Mouse (Mus musculus) frontal cortex, postnatal 14 days (tissue): ENCODE data around the gene Scgb3a1.

ENCODE experiments used
- DNase-seq, 2 experiments: peaks; one replicate each; pipeline ENCODE4 v3.0.0; 2022; ENCODE audit warnings: low spot score in 2 of 2

Scgb3a1 gene

DNA sequence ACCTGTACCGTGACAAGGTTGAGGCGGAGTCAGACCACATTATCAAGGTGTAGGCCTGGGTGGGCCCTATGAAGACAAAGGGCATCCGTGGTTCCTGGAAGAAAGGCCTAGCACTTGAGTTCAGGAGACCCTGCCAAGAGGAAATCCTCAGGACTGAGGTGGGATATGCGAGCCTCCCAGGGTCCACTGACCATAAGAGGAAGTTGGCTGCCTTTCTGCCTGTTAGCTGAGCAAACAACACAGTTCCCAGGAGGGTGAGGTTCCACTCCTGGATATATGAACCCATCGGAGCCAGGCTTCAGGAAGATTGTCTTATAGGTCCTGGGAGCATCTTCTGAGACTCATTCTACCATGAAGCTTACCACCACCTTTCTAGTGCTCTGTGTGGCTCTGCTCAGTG is at the start of gene Scgb3a1:
Gene Scgb3a1 (plus strand): TSS at position 301 of the 400 bp plus-strand sequence.
- no peak for DNase-seq

DNA sequence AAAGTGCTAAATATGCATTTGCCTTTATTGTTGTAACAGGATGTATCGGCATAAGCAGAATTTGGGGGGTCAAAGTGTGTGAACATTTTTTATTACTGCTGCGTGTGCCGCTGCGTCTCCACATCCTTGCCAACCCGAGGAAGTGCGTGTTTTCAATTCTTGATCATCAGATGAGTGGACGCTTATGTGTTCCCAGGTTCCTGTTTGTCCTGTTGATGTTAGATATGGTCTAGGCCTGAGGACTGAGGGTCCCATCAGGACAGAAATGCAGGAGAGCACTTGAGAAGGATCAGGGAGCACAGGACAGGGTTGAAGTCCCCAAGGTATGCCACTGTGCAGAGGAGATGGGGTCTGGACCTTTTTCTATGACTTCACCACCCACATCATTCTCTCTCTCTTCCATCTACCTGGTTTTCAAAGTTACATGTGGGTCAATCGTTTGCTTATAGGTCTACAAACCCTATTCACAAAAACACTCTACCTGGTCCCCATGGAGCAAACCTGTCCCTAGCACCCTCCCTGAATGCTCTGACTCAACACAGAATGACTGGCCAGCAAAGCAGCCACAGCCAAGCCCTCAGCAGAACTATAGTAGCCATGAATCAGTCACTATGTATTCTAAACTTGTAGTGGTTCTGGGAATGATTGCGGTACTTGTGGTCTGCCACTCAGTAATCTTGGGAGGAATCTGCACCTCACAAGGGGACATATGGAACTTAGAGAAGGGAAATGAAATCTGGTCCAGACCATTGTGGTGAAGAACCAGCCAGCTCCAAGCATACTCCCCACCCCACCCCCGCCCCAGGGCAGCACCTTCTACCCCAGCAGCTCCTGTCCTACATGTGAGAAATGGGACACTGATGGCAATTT is 47.3 kb upstream of the Scgb3a1 start:
- no peak for DNase-seq

DNA sequence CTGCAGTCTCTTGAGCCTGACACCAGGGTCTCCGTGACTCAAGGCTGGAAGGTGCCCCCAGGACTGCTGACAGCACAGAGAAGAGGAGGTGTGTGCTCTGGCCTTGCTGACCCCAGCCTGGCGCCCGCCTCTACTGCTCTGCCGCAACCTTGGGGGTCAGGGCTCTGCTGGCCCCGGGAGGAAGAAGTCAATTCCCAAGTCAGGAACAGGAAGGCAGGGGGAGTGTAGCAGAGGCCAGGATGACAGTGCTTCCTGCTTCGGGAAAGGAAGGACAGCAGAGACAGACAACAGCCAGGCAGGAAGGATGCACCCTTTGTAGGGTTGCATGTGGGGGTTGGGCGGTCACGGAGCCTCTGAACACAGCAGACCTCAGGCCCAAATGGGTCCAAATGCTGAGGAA is 44.9 kb upstream of the Scgb3a1 start:
- no peak for DNase-seq

DNA sequence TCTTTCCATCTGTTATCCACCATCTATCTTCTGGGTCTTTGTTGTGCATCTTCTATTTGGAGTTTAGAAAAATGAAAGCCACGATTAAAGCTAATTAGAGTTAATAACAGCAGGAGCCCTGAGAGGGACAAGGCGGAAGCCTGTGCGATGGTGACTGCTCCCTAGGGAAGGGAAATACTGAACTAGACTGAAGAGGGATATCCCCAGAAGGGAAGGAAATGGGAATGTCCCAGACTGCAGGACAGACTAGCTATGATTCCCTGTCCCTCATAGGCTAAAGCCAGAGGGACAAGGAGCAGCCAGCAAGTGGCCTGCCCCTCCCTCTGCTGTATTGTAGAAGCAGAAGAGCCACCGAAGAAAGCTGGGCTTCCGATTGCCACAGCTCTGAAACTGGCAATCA is 41.5 kb upstream of the Scgb3a1 start:
- DNase-seq, result no peak

DNA sequence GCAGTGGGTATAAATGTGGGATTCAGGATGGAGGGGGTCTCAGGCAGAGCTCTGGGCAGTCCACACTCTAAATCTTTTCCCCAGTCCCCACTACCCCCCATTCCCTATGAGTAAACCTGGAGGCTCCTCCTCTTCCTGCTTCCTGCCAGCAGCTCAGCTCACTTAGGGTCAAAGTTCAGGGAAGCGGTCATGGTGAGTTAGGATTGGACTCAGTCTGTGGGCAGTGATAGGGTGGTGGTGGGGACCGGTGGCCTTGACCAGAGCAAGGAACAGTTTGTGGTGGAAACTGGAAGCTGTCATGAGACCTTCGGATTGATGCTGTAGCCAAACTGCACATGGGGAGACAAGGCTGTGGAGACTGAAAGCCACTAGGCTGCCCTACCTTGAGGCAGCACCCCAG is 39.3 kb upstream of the Scgb3a1 start:
- no peak for DNase-seq

DNA sequence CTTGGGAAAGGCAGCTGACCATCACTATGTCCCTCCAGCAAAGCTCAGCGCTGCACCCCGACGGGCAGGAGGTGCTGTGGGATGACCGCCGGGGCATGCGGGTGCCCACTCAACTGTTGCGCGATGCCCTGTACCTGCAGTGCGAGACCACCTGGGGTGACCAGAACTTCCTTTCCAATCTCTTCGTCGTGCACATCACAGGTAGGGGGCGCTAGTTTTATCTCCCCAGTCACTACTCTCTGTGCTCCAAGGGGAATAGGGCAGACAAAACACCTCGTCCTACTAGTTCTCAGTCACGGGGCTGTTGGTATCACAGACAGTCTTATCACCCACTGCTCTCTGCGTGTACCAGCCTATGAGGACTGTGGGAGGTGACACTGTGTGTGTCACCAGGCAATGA is 37.5 kb upstream of the Scgb3a1 start:
- DNase-seq, result no peak

DNA sequence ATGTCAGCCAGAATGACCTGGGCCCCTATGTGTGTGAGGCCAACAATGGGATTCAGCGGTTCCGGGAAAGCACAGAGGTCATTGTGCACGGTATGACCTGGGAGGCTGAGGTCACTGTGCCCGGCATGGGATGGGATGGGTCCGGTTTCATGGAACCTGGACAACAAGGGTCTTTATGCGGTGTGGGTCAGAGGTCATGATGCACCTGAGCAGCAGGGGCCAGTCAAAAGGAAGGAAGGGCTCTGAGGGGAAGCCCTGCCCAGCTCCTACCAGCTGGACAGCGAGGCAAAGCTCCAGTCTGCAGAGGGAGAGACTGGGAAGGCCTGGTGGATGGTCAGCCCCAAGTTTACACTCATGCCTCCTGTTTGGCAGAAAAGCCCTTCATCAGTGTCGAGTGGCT is 36.7 kb upstream of the Scgb3a1 start:
- no peak for DNase-seq

DNA sequence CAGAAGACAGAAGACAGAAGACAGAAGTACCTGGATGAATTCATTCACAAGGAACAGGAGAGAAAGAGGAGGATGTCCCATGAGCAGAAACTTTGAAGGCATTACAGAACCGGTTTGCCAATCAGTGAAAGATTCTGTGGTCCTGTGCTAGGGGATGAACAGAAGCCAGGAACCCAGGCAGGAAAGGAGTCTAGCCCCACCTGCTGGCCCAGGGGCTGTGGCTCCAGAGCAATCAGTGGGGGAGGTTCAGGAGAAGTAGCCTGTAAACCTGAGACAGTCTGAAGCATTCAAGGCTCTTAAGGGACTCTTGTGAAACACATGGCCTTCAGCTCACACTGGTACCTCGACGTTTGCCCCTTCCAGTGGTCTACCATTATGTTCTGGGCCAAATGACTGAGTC is 32.3 kb upstream of the Scgb3a1 start:
- DNase-seq, result no peak

DNA sequence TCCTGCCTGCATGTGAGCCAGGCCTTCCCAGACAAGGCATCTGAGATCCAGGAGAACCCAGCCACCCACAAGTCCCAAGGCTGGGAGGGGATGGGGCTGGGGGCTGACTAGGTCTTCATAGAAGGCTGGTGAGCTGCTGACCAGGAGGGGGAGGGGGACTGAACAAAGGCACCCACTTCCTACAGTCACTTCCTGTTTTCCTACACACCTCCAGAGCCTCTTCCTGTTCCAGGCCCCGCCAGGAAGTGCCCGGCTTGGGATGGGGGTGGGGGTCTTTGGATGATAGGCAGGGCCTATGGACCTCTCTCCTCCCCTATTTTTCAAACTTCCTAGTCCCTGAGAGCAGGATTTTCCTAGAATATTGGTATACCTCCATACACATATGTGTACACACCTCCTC is 31.2 kb upstream of the Scgb3a1 start:
- DNase-seq, result no peak

DNA sequence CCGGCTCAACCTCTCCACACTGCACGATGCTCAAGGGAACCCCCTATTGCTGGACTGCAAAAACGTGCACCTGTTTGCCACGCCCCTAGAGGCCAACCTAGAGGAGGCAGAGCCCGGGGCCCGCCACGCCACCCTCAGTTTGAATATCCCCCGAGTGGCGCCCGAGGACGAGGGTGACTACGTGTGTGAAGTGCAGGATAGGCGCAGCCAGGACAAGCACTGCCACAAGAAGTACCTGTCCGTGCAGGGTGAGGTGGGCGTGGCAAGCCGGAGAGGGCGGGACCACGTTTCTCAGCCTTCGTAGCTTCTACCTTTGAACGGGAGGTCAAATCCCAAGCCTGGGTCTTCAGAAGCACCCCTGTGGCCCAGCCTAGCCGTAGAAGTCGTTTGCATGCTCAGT is 29.3 kb upstream of the Scgb3a1 start:
- DNase-seq, result no peak

DNA sequence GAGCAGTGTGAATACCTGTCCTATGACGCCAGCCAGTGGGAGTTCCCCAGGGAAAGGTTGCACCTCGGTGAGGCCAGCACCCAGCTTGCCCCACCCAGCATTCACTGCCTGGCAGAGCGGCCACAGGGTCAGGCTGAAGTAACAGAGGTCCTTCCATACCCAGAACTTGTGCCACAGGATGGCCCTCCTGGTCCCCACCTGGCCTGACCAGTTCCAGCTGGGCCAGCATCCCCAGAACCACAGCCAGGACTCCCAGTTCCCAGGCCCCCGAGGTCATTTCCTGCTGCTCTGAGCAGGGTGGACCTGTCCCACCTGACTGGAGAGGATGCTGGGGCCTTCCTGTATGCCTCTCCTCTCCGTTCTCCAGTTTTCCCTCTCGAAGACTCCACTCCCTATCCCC is 27.7 kb upstream of the Scgb3a1 start:
- DNase-seq, result no peak

DNA sequence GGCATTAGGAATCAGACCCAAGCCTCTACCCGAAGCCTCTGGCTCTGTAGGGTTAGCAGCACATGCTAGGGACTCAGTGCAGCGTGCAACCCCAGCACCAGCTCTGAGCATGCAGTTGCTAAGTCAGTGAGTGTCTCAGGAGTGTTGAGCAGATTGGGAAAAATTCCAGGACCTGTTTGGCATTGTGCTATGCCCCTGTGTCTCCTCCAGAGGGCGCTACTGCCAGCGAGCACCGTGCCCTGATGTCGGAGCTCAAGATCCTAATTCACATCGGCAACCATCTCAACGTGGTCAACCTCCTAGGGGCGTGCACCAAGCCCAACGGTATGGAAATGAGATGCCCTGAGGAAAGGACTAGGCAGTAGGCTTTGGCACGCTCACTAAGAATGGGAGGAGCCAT is 27.0 kb upstream of the Scgb3a1 start:
- no peak for DNase-seq

DNA sequence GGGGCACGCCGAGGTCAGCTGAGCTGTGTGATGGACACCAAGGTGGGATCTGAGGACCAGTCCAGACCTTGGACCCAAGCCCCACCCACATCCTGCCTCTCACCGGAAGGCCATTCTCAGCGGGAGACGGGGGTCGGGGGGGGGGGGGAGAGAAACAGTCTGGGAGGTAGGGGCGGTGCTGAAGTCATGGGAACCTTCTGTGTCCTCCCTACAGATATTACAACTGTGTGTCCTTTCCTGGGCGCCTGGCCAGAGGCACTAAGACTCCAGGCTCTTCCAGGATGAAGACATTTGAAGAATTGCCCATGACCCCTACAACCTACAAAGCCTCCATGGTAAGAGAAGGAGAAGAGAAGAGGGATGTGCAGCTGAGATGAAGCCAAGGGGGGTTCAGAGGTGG is 17.7 kb upstream of the Scgb3a1 start:
- DNase-seq, result no peak

DNA sequence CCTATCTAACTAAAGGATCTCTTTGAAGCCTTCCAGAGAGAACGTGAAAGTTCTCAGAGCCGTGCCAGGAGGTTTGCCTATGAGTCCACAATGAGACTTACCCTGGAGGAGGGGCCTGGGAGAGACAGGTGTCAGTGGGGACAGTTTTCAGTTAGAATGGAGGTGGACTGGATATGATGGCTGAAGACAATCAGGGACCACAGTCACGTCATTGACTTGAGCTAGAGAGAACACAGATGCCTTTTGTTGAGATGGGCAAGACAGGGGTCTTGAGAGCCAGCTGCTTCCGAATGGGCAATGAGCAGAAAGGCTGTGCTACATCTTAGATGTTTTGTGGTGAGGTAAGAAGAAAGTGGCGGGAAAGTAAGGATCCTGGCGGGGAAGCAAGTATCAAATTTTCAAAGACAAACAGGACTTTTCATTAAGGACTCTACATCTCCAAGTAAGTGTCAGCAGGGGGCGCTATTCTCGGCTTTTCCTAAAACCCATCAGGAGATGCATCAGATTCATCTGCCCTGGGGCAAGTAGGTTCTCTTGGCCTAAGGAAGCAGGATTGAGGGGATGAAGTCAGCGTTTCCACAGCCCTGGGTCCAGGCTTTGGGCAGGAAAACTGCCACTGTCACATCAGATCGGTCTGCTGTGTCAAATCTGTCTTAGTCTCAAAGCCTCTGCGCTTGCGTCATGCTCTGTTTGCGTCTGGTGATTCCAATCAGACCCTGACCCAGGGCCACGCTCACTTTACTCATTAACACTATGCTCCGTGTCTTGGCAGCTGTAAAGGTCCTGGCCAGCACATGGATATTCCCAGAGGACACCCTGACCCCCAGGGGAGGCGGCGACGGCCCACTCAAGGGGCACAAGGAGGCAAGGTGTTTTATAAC is 13.1 kb upstream of the Scgb3a1 start:
- no peak for DNase-seq

DNA sequence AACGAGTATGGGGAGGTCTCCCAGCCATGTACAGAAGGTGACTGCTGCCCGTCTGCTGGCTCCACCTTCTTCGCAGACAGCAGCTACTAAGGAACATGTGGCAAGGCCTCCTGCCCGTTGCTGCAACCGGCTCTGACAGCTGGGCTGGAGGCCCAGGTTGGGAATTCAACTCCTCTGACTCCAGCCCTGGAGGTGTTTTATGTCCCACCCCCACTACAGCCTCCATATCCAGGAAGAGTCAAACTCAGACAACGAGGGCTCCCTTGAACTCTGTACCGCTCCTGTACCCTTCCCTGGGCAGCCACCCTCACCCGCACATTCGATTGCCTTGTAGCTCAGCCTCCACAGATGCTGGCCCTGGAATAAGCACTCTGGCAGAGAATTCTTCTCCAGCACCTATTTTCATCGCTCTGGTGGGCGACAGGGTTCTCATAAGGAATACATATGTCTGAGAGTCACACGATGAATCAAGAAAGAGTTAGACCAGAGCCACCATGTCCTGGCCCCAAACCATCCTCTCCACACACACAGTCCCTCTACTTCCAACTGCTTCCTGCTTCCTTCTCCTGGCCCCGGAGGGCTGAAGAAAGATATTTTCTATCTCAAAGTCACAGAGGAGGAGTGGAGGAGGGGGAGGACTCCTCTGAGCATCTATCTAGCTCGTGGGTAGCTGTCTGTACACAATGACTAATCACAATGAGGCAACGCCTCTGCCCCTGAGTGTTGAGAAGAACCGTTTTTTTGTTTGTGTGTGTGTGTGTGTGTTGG is 12.2 kb upstream of the Scgb3a1 start:
- no peak for DNase-seq

DNA sequence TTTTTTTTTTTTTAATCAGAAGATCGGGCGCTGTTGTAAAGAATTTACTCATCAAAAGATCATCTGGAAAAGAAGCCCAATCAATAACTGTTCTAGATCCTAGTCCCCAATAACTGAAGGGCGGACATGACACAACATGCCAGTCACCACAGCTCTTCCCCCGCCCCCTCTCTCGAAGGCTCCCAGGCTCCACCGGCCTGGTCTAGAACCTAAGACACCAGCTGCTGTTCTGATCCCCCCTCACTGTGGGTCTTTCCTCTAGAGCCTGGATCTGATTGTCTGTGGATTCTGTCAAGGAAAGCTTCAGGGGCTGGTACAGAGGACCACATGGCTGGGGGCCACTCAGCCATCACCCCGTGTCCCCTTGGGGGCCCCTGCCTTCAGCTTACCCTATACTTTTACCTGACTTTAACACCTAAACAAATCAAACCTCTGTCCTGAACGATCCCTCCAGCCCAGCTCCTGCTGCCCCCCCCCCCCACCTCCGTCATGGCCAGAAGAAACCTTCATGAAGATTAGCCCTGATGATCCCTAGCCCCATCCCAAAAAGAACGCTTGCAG is 11.6 kb upstream of the Scgb3a1 start:
- DNase-seq, result no peak

DNA sequence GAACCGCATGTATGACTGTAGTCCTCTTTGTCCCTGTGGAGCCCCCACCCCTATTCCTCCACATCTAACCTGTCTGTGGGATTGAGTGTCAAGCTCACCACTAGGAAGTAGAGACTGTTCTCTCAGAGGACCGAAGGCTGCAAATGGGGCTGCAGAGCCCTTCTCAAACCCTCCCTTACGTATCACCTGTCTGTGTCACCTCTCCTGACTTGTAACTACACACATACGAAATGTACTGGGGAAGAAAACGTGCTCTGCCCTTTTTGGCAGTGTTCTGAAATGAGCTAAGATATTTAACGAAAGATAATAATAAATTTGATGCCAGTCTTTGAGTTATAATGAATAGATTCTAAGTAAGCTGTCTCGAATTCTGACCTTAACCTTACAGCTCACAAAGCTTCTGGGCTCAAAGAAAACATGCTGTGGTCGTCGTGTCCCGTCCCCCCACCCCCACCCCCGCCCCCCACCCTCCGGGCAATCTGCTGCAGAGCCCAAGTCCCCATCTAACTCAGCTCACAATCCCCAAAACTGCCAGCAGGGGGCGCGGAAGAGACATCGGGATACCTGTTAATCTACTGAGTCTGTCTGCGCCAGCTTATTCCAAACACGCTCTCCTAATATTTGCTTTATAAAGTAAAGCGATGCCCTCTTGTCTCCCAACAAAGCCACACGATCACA is 10.9 kb upstream of the Scgb3a1 start:
- DNase-seq, result peak; percentile 72 to 86

DNA sequence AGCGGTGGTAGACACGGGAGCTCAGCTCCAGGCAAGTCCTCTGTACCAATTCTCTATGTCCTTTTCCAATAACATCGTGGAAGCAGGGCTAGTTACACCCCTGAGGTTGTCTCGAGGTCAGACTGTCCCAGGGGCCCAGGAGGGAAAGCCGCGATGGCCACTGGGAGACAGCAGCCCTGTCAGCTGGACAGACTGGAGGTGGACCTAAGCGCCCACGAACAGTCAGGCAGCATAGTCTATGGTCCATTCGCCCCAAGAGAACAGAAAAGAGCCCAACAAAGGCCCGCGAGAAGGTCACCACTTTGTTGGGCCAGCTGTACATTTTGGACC is 10.4 kb upstream of the Scgb3a1 start:
- DNase-seq, result no peak

DNA sequence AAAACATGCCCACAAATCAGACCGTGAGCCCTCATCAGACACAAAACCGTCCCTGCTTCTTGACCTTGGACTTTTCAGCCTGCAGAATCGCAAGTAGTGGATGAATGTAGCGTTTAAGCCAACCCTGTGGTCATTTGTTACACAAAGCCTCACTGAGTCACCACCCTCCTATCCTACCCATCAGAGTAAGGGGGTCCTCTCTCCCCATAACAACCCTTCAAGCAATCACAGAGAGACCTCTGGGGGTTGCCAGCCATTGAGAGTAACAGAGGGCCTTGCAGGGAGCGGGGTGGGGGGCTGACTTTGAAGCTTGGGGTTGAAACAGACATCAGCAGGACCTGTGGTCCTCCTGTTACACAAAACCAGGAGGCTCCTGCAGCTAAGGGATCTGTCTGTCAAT is 8.8 kb upstream of the Scgb3a1 start:
- DNase-seq, result no peak

DNA sequence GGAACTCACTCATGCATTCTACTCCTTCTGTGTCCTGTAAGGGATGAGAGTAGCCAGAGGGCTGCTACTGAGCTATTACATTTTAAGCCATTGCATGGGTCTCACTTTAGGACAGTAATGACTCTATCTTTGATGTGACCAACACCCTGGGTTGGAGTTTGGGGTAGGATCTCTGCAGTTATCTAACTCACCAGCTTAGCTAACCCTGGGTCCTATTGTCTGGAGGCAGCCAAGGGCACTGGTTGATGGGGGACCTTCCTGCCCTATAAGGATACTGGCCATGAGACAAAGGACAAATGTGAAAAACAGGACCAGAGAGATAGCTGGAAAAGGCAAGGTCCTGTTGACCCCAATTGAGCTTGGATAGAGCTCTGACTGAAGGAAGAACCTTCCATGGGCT is 7.9 kb upstream of the Scgb3a1 start:
- DNase-seq, result no peak

DNA sequence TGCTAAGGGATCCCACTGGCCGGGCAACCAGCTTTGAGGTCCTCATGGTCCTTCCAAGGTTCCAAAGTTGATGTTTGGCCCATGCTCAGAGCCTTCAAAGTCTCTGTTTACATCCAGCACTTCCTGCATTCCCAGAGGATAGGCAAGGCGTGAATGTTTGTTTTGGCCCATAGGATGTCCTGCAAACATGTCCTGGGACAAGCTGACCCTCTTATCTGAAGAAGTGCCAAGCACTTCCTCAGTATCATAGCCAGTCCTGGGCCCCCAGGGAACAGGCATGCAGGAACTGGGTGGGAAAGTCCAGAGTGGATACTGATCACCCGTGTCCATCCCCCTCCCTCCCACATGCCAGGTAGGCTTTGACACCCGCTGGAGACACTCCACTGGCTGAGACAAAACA is 5.3 kb upstream of the Scgb3a1 start:
- DNase-seq, result no peak
